Mouse (Mus musculus): ENCODE results near the gene Fam129c.

DNA sequence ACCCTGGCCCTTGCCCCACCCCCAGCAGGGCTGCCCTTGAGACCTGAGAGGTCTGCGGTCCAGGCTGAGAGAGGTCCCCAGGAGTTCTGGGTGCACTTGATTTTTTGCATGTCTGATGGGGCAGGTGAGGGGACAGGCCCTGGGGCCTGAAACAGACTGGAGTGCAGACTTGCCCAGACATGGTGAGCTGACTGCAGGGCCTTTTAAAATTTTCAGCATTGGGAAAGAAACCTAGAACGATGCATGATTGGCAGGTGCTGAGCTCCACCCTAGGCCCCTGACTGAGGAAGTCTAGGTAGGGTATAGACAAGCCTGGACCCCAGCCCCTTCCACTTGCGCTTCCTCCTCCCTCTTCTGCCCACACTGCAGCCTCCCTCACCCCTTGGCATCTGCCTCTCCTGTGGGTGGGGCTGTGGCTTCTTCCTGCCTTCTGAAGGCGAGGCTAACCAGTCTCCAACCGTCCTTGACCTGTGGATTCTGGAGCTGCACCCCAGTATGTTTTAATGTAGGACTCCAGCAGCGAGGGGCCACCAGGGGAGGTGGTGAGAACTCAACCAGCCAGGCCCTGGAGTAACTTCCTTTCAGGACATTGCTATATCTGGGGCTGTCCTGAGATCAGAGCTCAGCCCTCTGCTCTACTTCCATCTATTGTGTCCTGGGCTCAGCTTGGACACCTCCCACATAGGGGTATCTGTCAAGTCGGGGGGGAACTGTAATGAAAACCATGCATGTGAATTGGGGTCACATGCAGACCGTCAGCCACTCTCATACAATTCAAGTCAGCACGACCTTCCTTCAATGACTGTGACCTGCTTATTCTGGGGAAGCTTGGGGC is 30.0 kb downstream of the Fam129c start:
- TF ChIP-seq CTCF (IDR thresholded peaks at IDR 0.05; ENCODE audit: extremely low read depth, insufficient read length, insufficient replicate concordance, low read depth, low read length) (no peak), POLR2A (IDR thresholded peaks at IDR 0.05; ENCODE audit: low read depth, low read length) (no peak)
